Mouse (Mus musculus) stomach, postnatal 0 days (tissue): ENCODE results near the gene Lipo3. TPM values are rescaled to one million over a fixed set of nuclear protein-coding genes. Genes with fewer than 3 reads are reported as not detected.

Source experiments
- ATAC-seq: fragments of 200-750 bp; cut with Nextera tagmentation; 2 replicates; pipeline ENCODE4 v1.8.0; 2017; ENCODE audit not compliant: low FRiP score, low TSS enrichment
- DNase-seq: peaks from one replicate; pipeline ENCODE4 v3.0.0-alpha.2; 2016; ENCODE audit warnings: low spot score
- H3K27ac ChIP-seq: fragments of 300-500 bp; sonication (generic); replicated peaks from 2 replicates; pipeline ENCODE4 v1.5.1; 2014; ENCODE audit warnings: mild to moderate bottlenecking, control low read depth
- H3K27me3 ChIP-seq: fragments of 300-500 bp; sonication (generic); 2 replicates; pipeline ENCODE4 v1.6.1; 2014; ENCODE audit warnings: low read length; ENCODE audit not compliant: control insufficient read depth, insufficient read depth
- H3K36me3 ChIP-seq: fragments of 300-500 bp; sonication (generic); 2 replicates; pipeline ENCODE4 v1.6.1; 2014; ENCODE audit warnings: low read length, mixed read lengths; ENCODE audit not compliant: control insufficient read depth, insufficient read depth
- H3K4me1 ChIP-seq: fragments of 300-500 bp; sonication (generic); replicated peaks from 2 replicates; pipeline ENCODE4 v1.6.1; 2014; ENCODE audit warnings: antibody characterized with exemption; ENCODE audit not compliant: control insufficient read depth, insufficient read depth
- H3K4me2 ChIP-seq: fragments of 300-500 bp; sonication (generic); replicated peaks from 2 replicates; pipeline ENCODE4 v1.6.1; 2014; ENCODE audit warnings: low read depth, mild to moderate bottlenecking, control low read depth, moderate library complexity
- H3K4me3 ChIP-seq: fragments of 300-500 bp; sonication (generic); 2 replicates; pipeline ENCODE4 v1.5.1; 2014; ENCODE audit warnings: low read depth, low read length, control low read depth
- H3K9ac ChIP-seq: fragments of 300-500 bp; sonication (generic); 2 replicates; pipeline ENCODE4 v1.6.1; 2014; ENCODE audit warnings: mild to moderate bottlenecking, low read length, control low read depth, mixed read lengths
- H3K9me3 ChIP-seq: fragments of 300-500 bp; sonication (generic); 2 replicates; pipeline ENCODE4 v1.6.1; 2016; ENCODE audit warnings: low read length; ENCODE audit not compliant: control insufficient read depth
- CTCF ChIP-seq: IDR thresholded peaks from 2 replicates; pipeline ENCODE4 v1.5.1; 2016; ENCODE audit warnings: antibody characterized with exemption, low read depth, mild to moderate bottlenecking, moderate library complexity
- EP300 ChIP-seq: optimal IDR thresholded peaks from 2 replicates; pipeline ENCODE3; 2016; ENCODE audit warnings: antibody characterized with exemption
- microRNA-seq: library from miRNA; unstranded; fragments of <30 nt; microRNA quantifications from one replicate; pipeline ENCODE4, GENCODE M21; 2016
- polyA plus RNA-seq: library from polyadenylated mRNA; unstranded; fragments of >200 nt; fragmentation: Nextera tagmentation; extraction: Ambion mirVana; gene quantifications from 2 replicates; pipeline ENCODE4 v1.2.1, GENCODE M21; 2015

The Lipo3 gene
- polyA plus RNA-seq, 1 experiment from 2014 or later: 12.2 TPM

DNA sequence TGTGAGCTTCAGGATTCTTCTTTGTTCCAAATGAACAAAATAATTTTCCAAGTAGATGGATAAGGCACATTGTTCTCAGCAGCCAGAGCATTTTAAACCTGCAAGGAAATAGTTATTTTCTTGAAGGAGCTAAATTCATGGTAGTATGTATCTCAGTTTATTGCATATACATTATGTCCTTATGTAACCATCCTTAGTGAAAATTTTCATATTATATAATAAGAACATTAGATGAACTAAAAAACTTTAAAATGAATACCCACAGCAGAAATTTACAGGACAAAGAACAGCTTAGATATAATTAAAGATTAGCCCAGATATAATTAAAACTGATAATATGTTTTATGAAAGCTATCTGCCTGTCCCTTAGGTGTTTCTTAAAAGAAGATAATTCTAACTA lies 244.1 kb downstream of the Lipo3 start, which contains the start of gene Lipo4:
TSS of gene Lipo4 (minus strand) at position 101 of the 400 bp plus-strand sequence.
- H3K4me3 ChIP-seq: no peak within 1 kb of the TSS
- no peaks in the 10 kb centered on the region for H3K9me3 ChIP-seq
- no peaks in the 10 kb centered on the region for H3K36me3 ChIP-seq
- H3K27me3 ChIP-seq: no peaks in the 10 kb centered on the region
- H3K4me2 ChIP-seq: no peak within 1 kb of the TSS
- no peak for ATAC-seq
- DNase-seq: no peak
- TF ChIP-seq CTCF (no peak), EP300 (no peak)
- H3K27ac ChIP-seq: no peak within 1 kb of the TSS
- H3K9ac ChIP-seq: no peak within 1 kb of the TSS
- H3K4me1 ChIP-seq: no peaks in the 10 kb centered on the region

Small RNA genes within 50 kb of the gene (microRNA-seq; reads per million reads assigned to microRNA genes)
- not detected for gene Gm27440

Other genes with a start within 250 kb of the Lipo3 start
- not detected in 2 replicates for gene Lipo4, start 244.2 kb downstream of the Lipo3 start, polyA plus RNA-seq
- gene Gm8978, start 136.7 kb downstream of the Lipo3 start, polyA plus RNA-seq: not detected in 2 replicates
- gene Lipo2, start 10.6 kb downstream of the Lipo3 start, polyA plus RNA-seq: 0.28 and 0.29 TPM in 2 replicates
- gene Lipo1, start 25.5 kb upstream of the Lipo3 start, polyA plus RNA-seq: not detected in 2 replicates
- not detected in 2 replicates for gene Lipf, start 199.2 kb upstream of the Lipo3 start, polyA plus RNA-seq
- 34.4 and 35.0 TPM in 2 replicates for gene Lipk, start 246.3 kb upstream of the Lipo3 start, polyA plus RNA-seq